8 mouse cellular contexts compared by ENCODE assay signal in the genomic region with DNA sequence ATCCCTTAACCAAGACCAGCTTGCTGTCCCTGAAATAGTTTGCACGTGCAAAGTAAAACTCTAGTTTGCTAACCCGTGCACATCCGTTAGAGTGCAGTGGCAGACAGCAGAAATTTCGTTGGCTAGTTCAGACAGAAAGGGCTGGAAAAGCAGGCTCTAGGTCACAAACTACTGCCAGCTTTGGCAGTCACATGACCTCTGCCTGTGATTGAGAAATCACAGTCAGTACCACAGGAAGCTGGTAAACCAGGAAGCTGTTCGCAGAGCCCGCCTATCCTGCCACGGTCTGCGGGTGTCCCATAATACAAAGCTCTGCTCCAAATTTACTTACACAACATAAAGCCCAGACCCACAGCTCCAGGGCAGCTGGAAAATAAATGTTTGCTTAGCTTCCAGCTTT. TPM values are rescaled to one million over a fixed set of nuclear protein-coding genes. Genes with fewer than 3 reads are reported as not detected.
A peak's percentile ranks its signal among the peaks of the same experiment; 100 is the strongest.
DNase-seq lines count a peak whose midpoint lies in the region; ATAC-seq lines count a peak whose summit lies in the region.

No protein-coding gene starts in this region.

- no peaks in the 10 kb centered on the region for H3K9me3 ChIP-seq in liver, embryonic 16.5 days (replicated peaks; ENCODE audit: control insufficient read depth, low read length)
- H3K9me3 ChIP-seq in hindbrain, embryonic 11.5 days (ENCODE audit: control insufficient read depth, low read length), result no peaks in the 10 kb centered on the region

- no peak overlapping the region for H3K9ac ChIP-seq in liver, embryonic 16.5 days (ENCODE audit: low read depth, low read length)
- no peak overlapping the region for H3K9ac ChIP-seq in hindbrain, embryonic 11.5 days (ENCODE audit: low read depth, low read length)

- DNase-seq in gastrocnemius, adult 18-20 months (ENCODE audit: low spot score), result peak; percentile 62
- no peak for DNase-seq in gastrocnemius, postnatal 10 days
- DNase-seq in heart, postnatal 4 days, result peak; percentile 27
- no peak for DNase-seq in cerebellum, adult 9-10 months
- DNase-seq in hindbrain, embryonic 11.5 days (ENCODE audit: low spot score), result no peak
- no peak for DNase-seq in right cerebral cortex, postnatal 25 days

- ATAC-seq in activated CD4-positive, CD25-positive, alpha-beta regulatory T cell, adult 4 months, result peak; percentile 77
- peak; percentile 80 for ATAC-seq in liver, embryonic 16.5 days (ENCODE audit: low read depth)
- no peak for ATAC-seq in hindbrain, embryonic 11.5 days (ENCODE audit: low FRiP score)

- peak overlapping the region; percentile 7; the same call in 1 of the 2 replicates for H3K4me2 ChIP-seq in liver, embryonic 16.5 days (ENCODE audit: low read depth, low read length)
- no peak overlapping the region for H3K4me2 ChIP-seq in hindbrain, embryonic 11.5 days (replicated peaks; ENCODE audit: low read depth, low read length)

- H3K27me3 ChIP-seq in liver, embryonic 16.5 days (ENCODE audit: control insufficient read depth, insufficient read depth, low read depth, low read length), result no peaks in the 10 kb centered on the region
- H3K27me3 ChIP-seq in hindbrain, embryonic 11.5 days (ENCODE audit: control insufficient read depth, insufficient read depth, low read length), result no peaks in the 10 kb centered on the region

- 16% methylated on average over 8 of the region's 8 CpGs for WGBS in liver, embryonic 16.5 days (ENCODE audit: insufficient replicate concordance)
- 81% methylated on average over 8 of the region's 8 CpGs for whole genome bisulfite sequencing in hindbrain, embryonic 11.5 days

- H3K36me3 ChIP-seq in liver, embryonic 16.5 days (ENCODE audit: control insufficient read depth, insufficient read depth), result no peaks in the 10 kb centered on the region
- no peaks in the 10 kb centered on the region for H3K36me3 ChIP-seq in hindbrain, embryonic 11.5 days (ENCODE audit: control insufficient read depth, insufficient read depth, low read length)

- H3K4me3 ChIP-seq in liver, embryonic 16.5 days (ENCODE audit: low read depth, low read length), result no peak overlapping the region
- no peak overlapping the region for H3K4me3 ChIP-seq in hindbrain, embryonic 11.5 days (ENCODE audit: low read depth, low read length)

- peak overlapping the region; percentile 56 for H3K27ac ChIP-seq in liver, embryonic 16.5 days (ENCODE audit: low read length)
- no peak overlapping the region for H3K27ac ChIP-seq in hindbrain, embryonic 11.5 days (ENCODE audit: low read depth, low read length)

- H3K4me1 ChIP-seq in liver, embryonic 16.5 days (ENCODE audit: control insufficient read depth, low read depth, low read length), result no peaks in the 10 kb centered on the region; the same call in 1 of the 2 replicates
- H3K4me1 ChIP-seq in hindbrain, embryonic 11.5 days (replicated peaks; ENCODE audit: control insufficient read depth, insufficient read depth, low read length), result no peaks in the 10 kb centered on the region

RNA-seq across cellular contexts. Expression of a gene that starts 2.4 kb away (rescaled TPM):
- total RNA-seq in gastrocnemius, adult 18-20 months (2021), result not detected
- total RNA-seq in gastrocnemius, postnatal 10 days (2021), result not detected
- not detected for polyA plus RNA-seq in activated CD4-positive, CD25-positive, alpha-beta regulatory T cell, adult 4 months (2017; shearing (Covaris generic))
- not detected for total RNA-seq in heart, postnatal 4 days (2021)
- polyA plus RNA-seq in liver, embryonic 16.5 days (2015; fragmentation: Nextera tagmentation; extraction: Ambion mirVana), result not detected in 2 replicates
- not detected in 2 replicates for polyA plus RNA-seq in hindbrain, embryonic 11.5 days (2014; fragmentation: Nextera tagmentation; extraction: Ambion mirVana)

RNA-seq across cellular contexts. Expression of a gene that starts 15.1 kb away (rescaled TPM):
- total RNA-seq in gastrocnemius, adult 18-20 months (2021), result 10 to 100 TPM in 1 of 2 experiments, 1 to 10 TPM in 1; 8.6 to 11.7 TPM
- total RNA-seq in gastrocnemius, postnatal 10 days (2021), result 10 to 100 TPM; 15.1 to 18.2 TPM
- 1 to 10 TPM; 1.6 to 2.7 TPM for polyA plus RNA-seq in activated CD4-positive, CD25-positive, alpha-beta regulatory T cell, adult 4 months (2017; shearing (Covaris generic))
- 10 to 100 TPM; 20.5 to 21.7 TPM for total RNA-seq in heart, postnatal 4 days (2021)
- 2.3 and 3.2 TPM in 2 replicates for polyA plus RNA-seq in liver, embryonic 16.5 days (2015; fragmentation: Nextera tagmentation; extraction: Ambion mirVana)
- polyA plus RNA-seq in hindbrain, embryonic 11.5 days (2014; fragmentation: Nextera tagmentation; extraction: Ambion mirVana), result 4.8 and 5.5 TPM in 2 replicates

RNA-seq across cellular contexts. Expression of a gene that starts 34.8 kb away (rescaled TPM):
- under 1 TPM; 0.55 to 0.81 TPM for total RNA-seq in gastrocnemius, adult 18-20 months (2021)
- 1 to 10 TPM; 1.9 to 3.4 TPM for total RNA-seq in gastrocnemius, postnatal 10 days (2021)
- polyA plus RNA-seq in activated CD4-positive, CD25-positive, alpha-beta regulatory T cell, adult 4 months (2017; shearing (Covaris generic)), result not detected
- 1 to 10 TPM; 3.2 to 4.2 TPM for total RNA-seq in heart, postnatal 4 days (2021)
- 0.07 TPM in 2 replicates for polyA plus RNA-seq in liver, embryonic 16.5 days (2015; fragmentation: Nextera tagmentation; extraction: Ambion mirVana)
- polyA plus RNA-seq in hindbrain, embryonic 11.5 days (2014; fragmentation: Nextera tagmentation; extraction: Ambion mirVana), result 1.2 and 2.1 TPM in 2 replicates

Comparison
In these comparisons a context has a peak if more than half of its experiments do, and no peak if none do; other contexts are left out.
1. DNase-seq: peak in gastrocnemius, adult 18-20 months (single experiment) and heart, postnatal 4 days (single experiment); none in gastrocnemius, postnatal 10 days (single experiment), cerebellum, adult 9-10 months (single experiment), hindbrain, embryonic 11.5 days (single experiment) and right cerebral cortex, postnatal 25 days (single experiment).